Mouse (Mus musculus) gastrocnemius, postnatal 14 days (tissue): ENCODE results near the gene Hoxb13. TPM values are rescaled to one million over a fixed set of nuclear protein-coding genes. Genes with fewer than 3 reads are reported as not detected.
A peak's percentile ranks its signal among the peaks of the same experiment; 100 is the strongest.

Experiments used
- DNase-seq: peaks from one replicate; pipeline ENCODE4 v3.0.0; 2021; ENCODE audit warnings: mixed read lengths
- intact Hi-C: fragments of 180-260 bp; cut with DNase I; formaldehyde crosslinking; loops from one replicate; pipeline ENCODE4 v1.15.1; 2025; ENCODE audit warnings: low total_unique reads
- total RNA-seq, 2 experiments: library from RNA; stranded (reverse); gene quantifications; 2 replicates each; pipeline ENCODE4 v1.2.3; 2021

Gene Hoxb13
- total RNA-seq, 2 experiments from 2014 or later, result not detected

- intact Hi-C loops, result no loop called here
- DNase-seq, result no peak
Measured at GRCm38 (mm10) chr11:96184233-96184632, 9.9 kb upstream of the Hoxb13 start.

GRCm38 (mm10) chr11:96187321-96187720 lies 6.8 kb upstream of the Hoxb13 start:
- intact Hi-C loops, result no loop called here
- no peak for DNase-seq

GRCm38 (mm10) chr11:96189810-96190522 lies 4.2 kb upstream of the Hoxb13 start:
- intact Hi-C loops, result no loop called here
- no peak for DNase-seq

- DNase-seq, result no peak
- intact Hi-C loops, result no loop called here
Measured at GRCm38 (mm10) chr11:96191132-96191531, 3.0 kb upstream of the Hoxb13 start.

- intact Hi-C loops, result no loop called here
Measured at GRCm38 (mm10) chr11:96194401-96194710, 240 bp downstream of the Hoxb13 start.

GRCm38 (mm10) chr11:96194961-96195640 lies 985 bp downstream of the Hoxb13 start:
- intact Hi-C loops, result no loop called here
- no peak for DNase-seq

More at GRCm38 (mm10) chr11:96194401-96194710, 240 bp downstream of the Hoxb13 start:
- DNase-seq, result no peak

GRCm38 (mm10) chr11:96195769-96196280 lies 1.7 kb downstream of the Hoxb13 start:
- intact Hi-C loops, result no loop called here

GRCm38 (mm10) chr11:96198642-96199041 lies 4.5 kb downstream of the Hoxb13 start:
- DNase-seq, result peak; percentile 23
- intact Hi-C loops, result no loop called here

More at GRCm38 (mm10) chr11:96195769-96196280, 1.7 kb downstream of the Hoxb13 start:
- DNase-seq, result no peak

GRCm38 (mm10) chr11:96199181-96200086 lies 5.3 kb downstream of the Hoxb13 start:
- no peak for DNase-seq
- intact Hi-C loops, result loop anchor here (10.0 kb wide), 1 partner anchor 195 kb away; the partner anchor contains the start of gene Igf2bp1

- intact Hi-C loops, result loop anchor here (10.0 kb wide), 1 partner anchor 195 kb away; the partner anchor contains the start of gene Igf2bp1
Measured at GRCm38 (mm10) chr11:96200183-96200655, 6.1 kb downstream of the Hoxb13 start.

GRCm38 (mm10) chr11:96201741-96202140 lies 7.6 kb downstream of the Hoxb13 start:
- intact Hi-C loops, result loop anchor here (10.0 kb wide), 1 partner anchor 197 kb away; the partner anchor contains the start of gene Igf2bp1
- DNase-seq, result no peak

More at GRCm38 (mm10) chr11:96200183-96200655, 6.1 kb downstream of the Hoxb13 start:
- DNase-seq, result no peak

- intact Hi-C loops, result loop anchor here (10.0 kb wide), 1 partner anchor 198 kb away; the partner anchor contains the start of gene Igf2bp1
- no peak for DNase-seq
Measured at GRCm38 (mm10) chr11:96202401-96203081, 8.4 kb downstream of the Hoxb13 start.

- intact Hi-C loops, result loop anchor here (10.0 kb wide), 1 partner anchor 198 kb away; the partner anchor contains the start of gene Igf2bp1
- DNase-seq, result no peak
Measured at GRCm38 (mm10) chr11:96203182-96203788, 9.2 kb downstream of the Hoxb13 start.

GRCm38 (mm10) chr11:96203789-96204186 lies 9.7 kb downstream of the Hoxb13 start:
- intact Hi-C loops, result loop anchor here (10.0 kb wide), 1 partner anchor 199 kb away; the partner anchor contains the start of gene Igf2bp1
- no peak for DNase-seq

- no peak for DNase-seq
- intact Hi-C loops, result loop anchor here (10.0 kb wide), 1 partner anchor 200 kb away; the partner anchor contains the start of gene Igf2bp1
Measured at GRCm38 (mm10) chr11:96204351-96204750, 10.2 kb downstream of the Hoxb13 start.

GRCm38 (mm10) chr11:96205426-96206131 lies 11.5 kb downstream of the Hoxb13 start:
- no peak for DNase-seq
- intact Hi-C loops, result loop anchor here (10.0 kb wide), 1 partner anchor 201 kb away; the partner anchor contains the start of gene Igf2bp1

GRCm38 (mm10) chr11:96223813-96224212 lies 29.7 kb downstream of the Hoxb13 start:
- intact Hi-C loops, result no loop called here
- no peak for DNase-seq
